Mouse (Mus musculus) thymus, postnatal 10 days (tissue): ENCODE data around the gene Uts2.

ENCODE experiments used
- DNase-seq, 2 experiments: peaks; one replicate each; pipeline ENCODE4 v3.0.0; 2021; ENCODE audit warnings: low spot score in 2 of 2

Uts2 gene

DNA sequence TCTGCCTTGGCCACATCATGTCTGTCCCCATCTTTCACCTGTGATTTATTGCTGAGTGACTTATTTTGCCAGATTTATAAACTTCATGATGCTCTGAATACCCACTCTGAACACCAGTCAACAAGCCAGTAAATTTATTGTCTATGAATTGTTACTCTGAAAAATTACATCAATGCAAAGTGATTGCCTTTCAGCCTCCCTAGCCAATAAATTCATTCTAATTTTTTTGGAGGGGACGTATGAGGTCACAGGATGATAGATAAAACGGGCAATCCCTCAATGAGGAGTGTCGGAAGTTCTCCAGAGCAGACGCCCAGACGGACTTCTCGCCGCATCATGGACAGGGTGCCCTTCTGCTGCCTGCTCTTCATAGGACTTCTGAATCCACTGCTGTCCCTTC, at the start of gene Uts2:
TSS of gene Uts2 (plus strand) at position 301 of the 400 bp plus-strand sequence.
- no peak for DNase-seq

DNA sequence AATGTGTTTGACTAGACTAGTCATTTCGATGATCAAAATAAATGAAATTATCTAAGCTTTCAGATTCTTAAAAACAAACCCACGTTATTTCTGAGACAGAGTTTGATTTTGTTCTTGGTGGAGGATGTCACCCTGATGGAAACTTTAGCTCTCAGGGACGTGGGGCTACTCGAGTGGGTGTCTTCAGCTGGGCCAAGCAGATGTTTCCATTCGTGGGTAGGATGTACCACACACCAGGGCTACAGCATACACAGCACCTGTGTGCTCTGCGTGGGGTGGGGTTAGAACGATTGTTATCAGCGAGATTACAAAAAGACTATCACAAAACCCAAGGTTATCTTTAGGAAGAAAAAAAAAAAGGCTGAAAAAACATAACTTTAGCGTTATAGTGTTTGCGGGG, 45.9 kb upstream of the Uts2 start:
- no peak for DNase-seq

DNA sequence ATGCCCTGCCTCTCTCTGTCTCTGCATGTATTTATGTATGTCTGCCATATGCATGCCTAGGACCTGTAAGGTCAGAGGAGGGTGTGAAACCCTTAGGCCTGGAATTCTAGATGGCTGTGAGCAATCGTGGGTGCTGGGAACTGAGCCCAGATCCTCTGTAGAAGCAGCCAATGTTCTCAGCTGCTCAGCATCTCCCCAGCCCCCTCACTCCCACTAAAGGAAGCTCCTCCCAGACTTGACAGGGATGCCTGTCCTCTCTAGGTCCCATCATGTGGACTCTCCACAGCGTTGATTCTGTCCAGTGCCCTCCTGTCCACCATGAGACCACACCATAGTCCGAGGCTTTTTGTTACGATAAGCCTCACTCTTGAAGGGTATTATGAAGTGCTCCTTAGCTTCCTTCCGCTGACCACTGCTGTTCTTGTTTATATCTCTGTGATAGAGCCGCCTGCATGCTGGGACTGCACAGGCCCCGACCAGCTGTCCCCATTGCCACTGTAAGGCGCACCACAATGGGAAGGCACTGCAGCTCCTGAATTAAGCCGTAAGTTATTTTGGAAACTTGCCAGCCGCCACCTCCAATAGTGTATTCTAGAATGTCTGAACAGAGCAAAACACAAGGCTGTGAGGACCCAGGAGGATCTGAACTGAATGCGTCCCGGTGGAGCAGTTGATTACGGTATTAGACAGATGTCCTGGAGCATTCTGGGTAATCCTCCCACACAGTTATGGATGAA, 40.4 kb upstream of the Uts2 start:
- no peak for DNase-seq

DNA sequence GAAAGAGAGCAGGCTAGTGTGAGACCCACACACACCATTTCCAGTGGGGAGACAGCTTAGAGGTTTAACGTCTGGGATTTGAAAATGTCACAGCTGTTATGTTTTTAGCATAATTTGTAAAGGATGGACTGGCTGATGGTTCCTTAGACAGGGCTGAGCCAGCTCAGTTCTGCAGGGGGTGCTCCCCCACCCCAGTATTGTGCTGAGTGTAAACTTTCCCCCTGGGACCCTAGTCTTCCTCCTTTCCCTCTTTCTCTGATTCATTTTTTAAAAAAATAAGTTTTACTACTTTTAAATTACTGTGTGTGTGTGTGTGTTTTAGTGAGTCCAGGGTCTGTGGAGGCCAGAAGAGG, 39.8 kb upstream of the Uts2 start:
- DNase-seq, result no peak

DNA sequence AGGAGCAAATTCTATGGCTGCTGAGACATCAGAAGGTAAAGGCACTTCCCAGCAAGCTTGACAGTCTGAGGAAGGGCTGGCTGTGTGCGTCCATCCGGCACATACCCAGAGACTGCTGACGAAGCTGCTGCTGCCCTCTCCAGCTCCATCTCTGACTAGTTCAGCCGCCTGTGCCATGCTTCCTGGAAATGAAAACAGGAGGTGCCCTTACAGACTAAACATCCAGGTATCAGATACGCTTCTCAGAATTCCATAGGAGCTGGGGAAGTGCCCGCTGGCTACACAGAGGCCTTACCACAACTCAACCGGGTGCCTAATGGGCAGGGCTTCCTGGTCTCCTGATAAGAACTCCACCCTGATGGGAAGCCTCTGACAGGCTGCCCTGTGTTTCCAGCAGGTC, 38.4 kb upstream of the Uts2 start:
- DNase-seq, result no peak

DNA sequence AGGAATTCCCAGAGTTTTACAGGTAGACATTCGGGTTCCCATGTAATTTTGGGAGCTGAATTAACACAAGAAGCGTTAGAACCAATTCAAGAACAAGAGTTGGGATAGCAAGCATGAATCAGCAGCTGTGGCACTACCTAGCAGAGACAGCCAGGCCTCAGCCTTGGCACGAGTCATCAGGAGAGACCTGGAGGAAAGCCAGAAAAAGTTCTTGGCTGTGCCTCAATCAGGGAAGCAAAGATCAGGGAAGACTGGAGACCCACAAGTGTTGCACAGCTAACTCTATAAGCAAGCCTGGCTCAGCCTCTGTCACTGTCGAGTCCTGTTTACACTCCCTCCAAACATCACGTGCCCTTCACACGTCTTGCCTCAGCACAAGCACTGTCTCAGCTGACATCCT, 34.7 kb upstream of the Uts2 start:
- no peak for DNase-seq

DNA sequence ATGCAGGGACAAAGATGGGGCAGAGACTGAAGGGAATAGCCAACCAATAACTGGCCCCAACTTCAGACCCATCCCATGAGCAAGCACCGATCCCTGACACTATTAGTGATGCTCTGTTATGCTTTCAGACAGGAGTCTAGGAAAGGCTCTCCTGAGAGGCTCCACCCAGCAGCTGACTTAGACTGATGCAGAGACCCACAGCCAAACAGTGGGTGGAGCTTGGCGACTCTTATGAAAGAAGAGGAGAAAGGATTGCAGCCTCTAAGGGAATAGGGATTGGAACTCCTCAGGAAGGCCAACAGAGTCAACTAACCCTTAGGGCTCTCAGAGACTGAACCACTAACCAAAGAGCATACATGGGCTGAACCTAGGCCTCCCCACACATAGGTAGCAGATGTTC, 33.2 kb upstream of the Uts2 start:
- DNase-seq, result no peak

DNA sequence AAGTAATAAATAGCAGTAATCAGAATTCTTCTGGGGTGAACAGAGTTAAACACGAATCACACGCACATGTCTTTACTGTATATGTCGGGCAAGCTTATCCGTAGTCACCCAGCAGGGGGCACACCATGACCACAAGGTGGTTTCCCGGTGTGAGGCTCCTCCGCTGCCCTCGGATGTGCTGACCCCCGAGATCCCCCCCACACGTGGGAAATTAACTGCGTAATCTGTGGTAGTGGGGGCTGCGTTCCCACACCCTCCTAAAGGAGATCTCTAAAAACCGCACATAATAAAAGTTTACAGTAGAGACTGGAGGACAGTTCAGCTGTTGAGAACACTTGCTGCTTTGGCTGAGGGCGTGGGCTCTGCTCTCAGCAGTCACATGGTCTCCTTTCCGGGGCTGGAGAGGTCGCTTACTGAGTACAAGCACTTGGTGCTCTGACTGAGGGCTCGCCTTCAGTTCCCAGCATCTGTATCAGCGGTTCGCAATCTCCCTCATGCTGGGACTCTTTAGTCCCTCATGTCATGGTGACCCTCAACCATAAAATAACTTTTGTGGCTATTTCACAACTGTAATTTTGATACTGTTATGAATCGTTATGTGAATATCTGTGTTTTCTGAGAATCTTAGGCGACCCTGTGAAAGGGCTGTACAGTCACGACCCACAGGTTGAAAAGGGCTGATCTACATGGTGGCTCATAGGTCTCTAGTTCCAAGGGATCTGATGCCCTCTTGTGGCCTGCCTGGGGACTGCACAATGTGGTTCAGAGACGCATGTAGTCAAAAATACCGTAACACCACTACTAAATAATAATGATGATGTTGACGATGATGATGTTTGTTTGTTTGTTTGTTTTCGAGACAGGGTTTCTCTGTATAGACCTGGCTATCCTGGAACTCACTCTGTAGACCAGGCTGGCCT, 32.0 kb upstream of the Uts2 start:
- peak; percentile 83 to 94 for DNase-seq

DNA sequence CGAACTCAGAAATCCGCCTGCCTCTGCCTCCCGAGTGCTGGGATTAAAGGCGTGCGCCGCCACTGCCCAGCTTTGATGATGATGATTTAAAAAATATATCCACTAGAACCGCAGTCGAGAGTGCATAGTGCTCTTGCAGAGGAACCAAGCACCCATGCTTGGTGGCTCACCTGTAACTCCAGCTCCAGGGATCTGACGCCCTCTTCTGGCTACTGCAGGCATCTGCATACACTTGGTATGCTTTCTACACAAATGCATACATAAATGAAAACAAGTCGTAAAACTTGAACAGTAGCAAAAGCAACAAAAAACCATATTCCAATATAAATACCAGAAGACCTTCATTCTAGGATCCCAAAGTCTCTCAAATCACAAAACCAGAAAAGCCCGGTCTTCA, 31.3 kb upstream of the Uts2 start:
- no peak for DNase-seq

DNA sequence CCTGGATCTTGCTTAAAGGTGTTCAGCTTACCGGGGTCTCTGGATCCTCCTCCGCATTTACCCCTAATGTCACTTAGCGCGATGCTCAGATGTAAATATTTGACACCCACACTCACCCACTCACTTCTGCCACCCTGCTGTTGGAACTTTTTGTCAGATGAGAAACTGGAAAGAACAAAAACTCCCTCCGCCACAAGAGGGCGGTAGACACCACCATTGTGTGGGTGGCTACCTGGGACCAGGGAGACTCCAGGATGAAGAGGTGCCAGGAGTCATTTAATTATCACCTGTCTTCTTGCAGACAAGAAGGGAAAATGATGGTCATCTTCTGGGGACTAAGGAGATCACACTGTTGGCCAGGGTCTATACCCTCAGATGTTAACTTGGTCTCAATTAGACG, 30.3 kb upstream of the Uts2 start:
- DNase-seq, result peak; percentile 48 to 69

DNA sequence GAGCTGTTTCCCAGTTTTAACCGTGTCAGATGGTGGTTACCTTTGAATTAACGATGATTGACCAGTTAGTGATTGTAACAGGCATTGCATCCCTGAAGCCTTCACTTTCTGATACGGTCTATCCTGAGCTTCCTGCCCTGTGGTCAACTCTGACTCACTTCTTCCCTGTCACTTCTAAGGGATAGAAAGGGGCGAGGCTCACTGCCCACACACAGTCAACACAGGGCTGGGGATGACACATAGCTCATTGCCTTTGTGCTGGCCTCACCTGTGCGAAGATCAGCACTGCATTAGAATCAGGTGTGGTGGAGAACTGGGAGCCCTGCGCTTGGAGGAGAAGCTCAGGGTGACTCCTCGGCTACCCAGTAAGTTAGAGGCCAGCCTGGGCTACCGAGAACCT, 27.9 kb upstream of the Uts2 start:
- DNase-seq, result no peak

DNA sequence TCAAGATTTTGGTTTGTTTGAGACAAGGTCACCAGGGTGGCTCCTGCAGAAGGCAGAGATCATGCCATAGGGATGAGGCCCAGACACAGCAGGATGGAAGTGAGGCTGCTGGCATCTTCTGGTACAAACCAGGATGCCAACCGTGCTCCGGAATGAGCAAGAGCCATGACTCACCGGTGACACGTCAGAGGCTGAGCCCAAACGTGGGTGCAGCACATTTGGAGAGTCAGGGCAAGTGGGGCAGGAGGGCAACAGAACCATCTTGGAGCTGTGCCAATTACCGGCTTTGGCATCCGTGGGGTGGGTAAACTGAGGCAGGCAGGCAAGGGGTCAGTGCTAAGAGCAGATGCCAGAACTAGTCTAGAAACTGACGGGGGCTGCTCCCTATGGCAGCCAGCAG, 23.6 kb upstream of the Uts2 start:
- no peak for DNase-seq

DNA sequence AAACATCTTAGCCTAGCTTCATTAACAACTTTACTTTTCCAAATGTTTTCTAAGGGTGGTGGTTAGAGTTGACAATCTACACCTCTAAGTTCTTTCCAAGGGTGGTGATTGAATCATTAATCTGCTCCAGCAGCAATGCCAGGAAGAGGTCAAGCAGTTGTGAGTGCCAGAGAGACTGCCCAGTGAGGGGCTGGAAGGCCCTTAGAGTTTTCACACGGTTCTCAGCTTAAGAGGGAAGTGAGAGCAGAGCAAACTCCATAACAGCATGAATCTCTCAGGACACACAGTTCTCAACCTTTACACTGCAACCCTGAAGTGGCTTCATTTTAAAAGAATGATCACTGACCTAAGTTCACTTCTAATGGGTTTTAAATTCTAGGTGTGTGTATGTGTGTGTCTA, 21.8 kb upstream of the Uts2 start:
- DNase-seq, result no peak

DNA sequence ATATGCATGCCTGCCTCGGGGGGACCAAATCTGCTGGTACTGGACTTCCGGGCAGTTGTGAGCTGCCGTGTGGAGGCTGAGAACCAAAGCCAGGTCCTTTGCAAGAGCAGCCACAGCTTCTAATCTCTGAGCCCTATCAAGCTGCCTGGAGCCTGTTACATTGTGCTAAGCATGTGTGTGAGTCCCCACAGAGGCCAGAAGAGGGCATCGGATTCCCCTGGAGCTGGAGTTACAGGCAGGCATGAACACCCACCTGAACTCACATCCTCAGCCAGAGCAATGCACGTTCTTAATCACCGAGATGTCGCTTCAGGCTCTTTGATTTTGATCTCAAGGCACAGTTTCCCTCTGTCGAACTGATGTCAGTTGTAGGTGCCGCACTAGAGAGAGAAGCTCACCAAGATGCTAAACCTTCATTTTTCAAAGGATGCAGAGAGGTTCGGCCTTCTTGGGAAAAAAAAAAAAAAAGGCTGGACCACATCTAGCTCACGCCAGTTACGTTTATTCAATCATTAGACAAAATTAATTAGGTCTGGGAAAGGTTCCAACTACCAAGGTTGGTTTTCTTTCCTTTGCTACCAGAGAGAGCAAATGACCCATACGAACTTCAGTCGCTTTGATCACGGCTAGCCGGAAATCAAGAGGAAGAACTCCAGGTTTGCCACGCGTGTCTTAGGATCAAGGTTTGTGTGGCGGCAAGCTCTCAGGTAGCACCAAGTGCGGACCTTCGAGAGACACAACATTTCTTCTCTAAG, 18.6 kb upstream of the Uts2 start:
- DNase-seq, result no peak

DNA sequence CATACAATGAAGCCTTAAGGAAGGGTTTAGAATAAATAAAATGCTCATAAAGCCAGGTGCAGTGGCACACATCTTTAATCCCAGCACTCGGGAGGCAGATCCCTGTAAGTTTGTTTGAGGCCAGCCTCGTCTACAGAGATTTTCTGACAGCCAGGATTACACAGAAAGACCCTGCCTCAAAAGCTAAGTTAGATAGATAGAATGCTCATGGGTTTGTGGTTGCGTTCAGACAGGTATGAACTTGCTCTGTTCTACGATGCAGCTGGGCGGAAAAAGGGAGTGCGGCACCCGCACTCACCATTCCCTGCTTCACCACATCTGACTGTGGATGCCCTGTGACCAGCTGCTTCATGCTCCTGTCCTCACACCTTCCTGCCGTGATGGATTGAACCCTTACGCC, 17.4 kb upstream of the Uts2 start:
- no peak for DNase-seq

DNA sequence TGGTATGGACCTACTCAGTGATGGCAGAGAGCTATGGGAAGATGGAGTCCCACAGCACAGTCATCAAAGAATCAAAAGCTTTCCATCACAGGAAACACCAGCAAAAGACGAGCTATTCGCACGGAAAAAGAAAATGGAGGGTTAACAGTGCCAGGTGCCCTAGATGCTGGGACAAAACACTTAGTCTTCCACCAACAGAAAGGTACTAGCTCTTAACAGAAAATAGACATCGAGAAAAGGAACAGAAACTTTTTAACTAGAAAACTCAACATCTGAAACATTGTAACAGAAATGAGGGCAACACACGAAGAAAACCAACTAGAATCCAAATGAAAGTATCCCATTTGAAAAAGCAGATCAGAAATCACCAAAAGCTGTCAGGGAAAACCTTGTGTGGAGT, 16.7 kb upstream of the Uts2 start:
- no peak for DNase-seq

DNA sequence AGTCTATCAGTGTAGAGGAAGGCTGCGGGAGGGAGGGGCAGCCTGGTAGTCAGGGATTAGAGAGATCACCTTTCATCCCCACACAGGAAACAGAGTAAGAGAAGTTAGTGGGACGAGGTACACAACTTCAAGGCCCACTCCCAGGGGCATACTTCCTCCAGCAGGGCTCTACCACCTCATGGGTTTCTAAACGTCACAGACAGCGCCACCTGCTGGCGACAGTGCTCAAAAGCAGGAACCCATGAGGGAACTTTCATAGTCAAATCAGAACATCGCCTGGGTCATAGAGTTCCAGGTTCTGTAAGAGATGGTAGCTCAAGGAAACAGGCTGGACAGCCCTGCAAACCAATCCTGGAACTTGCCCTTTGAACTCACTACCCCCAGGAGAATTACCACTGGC, 6.7 kb upstream of the Uts2 start:
- DNase-seq, result peak in 1 of 2 experiments; percentile 38

DNA sequence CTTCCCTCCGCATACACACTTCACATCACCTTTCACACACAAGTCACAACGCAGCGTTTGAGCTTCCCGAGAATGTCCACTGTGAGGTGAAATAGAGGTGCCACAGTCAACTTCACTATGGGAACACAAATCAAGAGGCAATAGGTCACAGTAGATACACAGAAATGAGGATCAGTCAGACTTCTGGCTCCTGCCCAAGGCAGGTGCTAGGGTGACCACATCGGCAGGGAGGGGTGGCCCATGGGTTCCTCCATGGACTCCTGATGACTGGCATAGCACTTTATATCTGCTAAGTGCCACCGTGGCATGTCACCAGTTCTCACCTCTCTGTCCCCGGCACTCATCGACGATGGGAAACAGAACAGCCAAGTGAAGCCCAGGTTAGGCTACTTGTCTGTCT, 1.7 kb downstream of the Uts2 start:
- DNase-seq, result no peak

DNA sequence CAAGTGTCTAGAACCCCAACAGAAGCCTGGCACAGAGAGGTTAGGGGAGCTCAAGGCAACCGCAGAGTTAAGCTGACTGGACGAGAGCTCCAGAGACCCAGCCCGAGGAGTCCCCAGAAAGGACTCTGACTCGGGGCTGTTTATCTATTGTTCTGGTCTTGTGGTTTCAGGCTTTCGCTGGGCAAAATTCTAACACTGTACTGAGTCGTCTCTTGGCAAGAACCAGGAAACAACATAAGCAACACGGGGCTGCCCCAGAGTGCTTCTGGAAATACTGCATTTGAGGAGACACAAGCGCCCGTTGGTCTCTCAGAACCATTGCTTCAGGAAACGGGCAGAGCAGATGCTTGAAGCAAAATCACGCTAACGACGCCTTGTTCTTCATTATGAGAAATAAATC, 4.5 kb downstream of the Uts2 start:
- no peak for DNase-seq

DNA sequence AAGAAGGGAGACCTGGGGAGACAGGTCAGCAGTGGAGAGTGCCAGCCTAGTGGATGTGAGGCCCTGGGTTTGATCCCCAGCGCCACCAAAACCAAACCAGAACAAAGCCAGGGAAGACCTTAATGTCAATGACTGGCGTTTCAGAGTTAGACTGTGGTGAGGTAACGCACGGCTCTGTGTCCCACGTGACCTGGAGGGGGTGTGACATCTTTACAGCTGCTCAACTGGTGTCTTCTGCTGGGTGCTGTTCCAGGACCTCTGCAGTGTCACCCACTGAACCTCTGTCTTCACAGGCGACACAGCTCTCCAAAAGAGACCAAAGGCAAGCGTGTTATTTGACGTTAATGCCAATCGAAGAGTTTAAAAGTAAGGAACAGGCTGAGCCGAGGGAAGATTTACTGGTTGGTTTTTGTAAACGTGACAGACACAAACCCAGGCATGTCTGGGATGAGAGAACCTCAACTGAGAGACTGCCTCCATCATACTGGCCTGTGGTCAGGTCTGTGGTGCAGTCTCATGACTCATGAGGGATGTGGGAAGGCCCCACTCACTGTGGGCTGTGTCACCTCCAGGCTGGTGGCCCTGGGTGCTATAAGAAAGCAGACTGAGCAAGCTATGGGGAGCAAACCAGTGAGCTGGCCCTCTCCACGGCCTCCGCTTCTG, 8.9 kb downstream of the Uts2 start:
- peak in 1 of 2 experiments; percentile 12 for DNase-seq

DNA sequence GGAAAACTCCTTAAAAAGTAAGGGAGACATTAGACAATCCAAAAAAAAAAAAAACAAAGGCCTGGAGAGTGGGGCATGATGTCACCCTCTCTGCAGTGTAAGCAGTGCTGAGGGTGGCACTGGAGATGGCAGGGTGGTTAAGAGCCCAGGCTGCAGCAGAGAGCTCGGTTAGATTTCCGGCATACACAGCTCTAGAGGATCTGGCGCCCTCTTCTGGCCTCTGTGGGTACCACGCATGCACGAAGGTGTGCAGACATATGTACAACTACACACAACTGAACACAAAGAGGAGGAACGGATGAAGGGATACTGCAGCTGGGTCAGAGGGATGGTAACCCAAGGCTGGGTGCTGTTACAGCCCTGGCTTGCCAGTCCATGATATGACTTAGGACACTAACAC, 10.0 kb downstream of the Uts2 start:
- peak; percentile 18 to 74 for DNase-seq

DNA sequence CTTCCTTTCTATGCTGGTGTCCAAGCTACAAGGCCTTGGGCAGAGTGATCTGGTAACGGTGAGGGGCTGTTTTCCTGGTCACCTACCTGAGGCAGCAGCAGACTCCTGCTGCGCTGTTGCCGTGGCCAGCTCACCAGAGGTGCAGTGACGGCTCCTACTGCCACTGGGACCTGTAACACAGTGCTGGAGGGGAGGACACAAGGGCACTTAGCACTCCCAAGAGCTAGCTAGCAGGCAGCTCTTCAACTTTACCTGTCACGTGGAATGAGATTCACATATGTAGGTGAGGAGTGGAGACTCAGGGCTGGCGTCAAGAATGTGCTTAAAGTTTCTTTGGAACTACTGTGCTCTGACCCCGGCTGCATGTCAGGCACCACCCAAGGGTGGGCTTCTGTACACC, 13.4 kb downstream of the Uts2 start:
- DNase-seq, result no peak
